Mouse (Mus musculus) bone marrow macrophage, adult 2 months (primary cell): ENCODE results near the gene Ralgps1. TPM values are rescaled to one million over a fixed set of nuclear protein-coding genes. Genes with fewer than 3 reads are reported as not detected.

Source experiments
- H3K27ac ChIP-seq: 2 replicates; pipeline ENCODE4 v1.5.1; 2012; ENCODE audit warnings: low read depth, low read length; ENCODE audit not compliant: insufficient read depth
- H3K4me1 ChIP-seq: 2 replicates; pipeline ENCODE4 v1.6.1; 2012; ENCODE audit warnings: low read length; ENCODE audit not compliant: control insufficient read depth, insufficient read depth
- H3K4me3 ChIP-seq: 2 replicates; pipeline ENCODE4 v1.5.1; 2012; ENCODE audit warnings: mild to moderate bottlenecking, low read length, moderate library complexity; ENCODE audit not compliant: insufficient read depth
- CTCF ChIP-seq: IDR thresholded peaks from 2 replicates; pipeline ENCODE4 v1.5.1; 2012; ENCODE audit warnings: low read depth, mild to moderate bottlenecking, low read length, moderate library complexity
- POLR2A ChIP-seq: IDR thresholded peaks from 2 replicates; pipeline ENCODE4 v1.6.1; 2012; ENCODE audit warnings: mild to moderate bottlenecking, low read depth, low read length, borderline replicate concordance
- polyA plus RNA-seq: library from polyadenylated mRNA; stranded (reverse); fragments of >200 nt; gene quantifications from 2 replicates; pipeline ENCODE4 v1.2.4, GENCODE M21; 2012; ENCODE audit not compliant: missing spikeins, insufficient read depth, insufficient read length

Gene Ralgps1
- polyA plus RNA-seq, 1 experiment, result 7.6 TPM

- no peak overlapping the region for H3K27ac ChIP-seq
- peaks cover 8% of the 10 kb centered on the region for H3K4me1 ChIP-seq
- no peak for TF ChIP-seq POLR2A
- TF ChIP-seq CTCF, result no peak
These were observed 139.5 kb downstream of the Ralgps1 start for GRCm38 (mm10) chr2:33231788-33232187.

GRCm38 (mm10) chr2:33230701-33231100, 140.6 kb downstream of the Ralgps1 start:
- TF ChIP-seq POLR2A (no peak), CTCF (no peak)
- no peak overlapping the region for H3K4me3 ChIP-seq

More at GRCm38 (mm10) chr2:33231788-33232187, 139.5 kb downstream of the Ralgps1 start:
- H3K4me3 ChIP-seq, result no peak overlapping the region

GRCm38 (mm10) chr2:33228551-33228950, 142.7 kb downstream of the Ralgps1 start:
- TF ChIP-seq CTCF (no peak), POLR2A (no peak)
- peaks cover 8% of the 10 kb centered on the region for H3K4me1 ChIP-seq

More at GRCm38 (mm10) chr2:33230701-33231100, 140.6 kb downstream of the Ralgps1 start:
- Histone ChIP-seq H3K4me1 (peaks cover 8% of the 10 kb centered on the region), H3K27ac (no peak overlapping the region)

GRCm38 (mm10) chr2:33228077-33228476, 143.2 kb downstream of the Ralgps1 start:
- no peak for TF ChIP-seq POLR2A
- TF ChIP-seq CTCF, result no peak
- peaks cover 8% of the 10 kb centered on the region for H3K4me1 ChIP-seq
- no peak overlapping the region for H3K27ac ChIP-seq
- no peak overlapping the region for H3K4me3 ChIP-seq

More at GRCm38 (mm10) chr2:33228551-33228950, 142.7 kb downstream of the Ralgps1 start:
- Histone ChIP-seq H3K27ac (no peak overlapping the region), H3K4me3 (no peak overlapping the region)

- peaks cover 16% of the 10 kb centered on the region for H3K4me1 ChIP-seq
- H3K4me3 ChIP-seq, result no peak overlapping the region
- TF ChIP-seq CTCF, result no peak
- TF ChIP-seq POLR2A, result no peak
- H3K27ac ChIP-seq, result no peak overlapping the region
These were observed 145.4 kb downstream of the Ralgps1 start for GRCm38 (mm10) chr2:33225921-33226320.

GRCm38 (mm10) chr2:33223656-33224358, 147.5 kb downstream of the Ralgps1 start:
- Histone ChIP-seq H3K4me3 (no peak overlapping the region), H3K4me1 (peaks cover 16% of the 10 kb centered on the region), H3K27ac (no peak overlapping the region)
- no peak for TF ChIP-seq CTCF
- TF ChIP-seq POLR2A, result no peak

- TF ChIP-seq CTCF (no peak), POLR2A (no peak)
- no peak overlapping the region for H3K27ac ChIP-seq
- peaks cover 16% of the 10 kb centered on the region for H3K4me1 ChIP-seq
- no peak overlapping the region for H3K4me3 ChIP-seq
These were observed 148.8 kb downstream of the Ralgps1 start for GRCm38 (mm10) chr2:33222480-33222879.

- no peak for TF ChIP-seq CTCF
- TF ChIP-seq POLR2A, result no peak
- H3K27ac ChIP-seq, result no peak overlapping the region
These were observed 149.9 kb downstream of the Ralgps1 start for GRCm38 (mm10) chr2:33221339-33221900.

GRCm38 (mm10) chr2:33220674-33221338, 150.5 kb downstream of the Ralgps1 start:
- peaks cover 18% of the 10 kb centered on the region for H3K4me1 ChIP-seq
- no peak overlapping the region for H3K4me3 ChIP-seq
- TF ChIP-seq POLR2A, result no peak
- TF ChIP-seq CTCF, result no peak
- H3K27ac ChIP-seq, result no peak overlapping the region

More at GRCm38 (mm10) chr2:33221339-33221900, 149.9 kb downstream of the Ralgps1 start:
- H3K4me3 ChIP-seq, result no peak overlapping the region
- H3K4me1 ChIP-seq, result peaks cover 18% of the 10 kb centered on the region

- H3K27ac ChIP-seq, result no peak overlapping the region
- TF ChIP-seq CTCF (no peak), POLR2A (no peak)
- H3K4me3 ChIP-seq, result no peak overlapping the region
- peaks cover 21% of the 10 kb centered on the region for H3K4me1 ChIP-seq
These were observed 151.0 kb downstream of the Ralgps1 start for GRCm38 (mm10) chr2:33220246-33220645.
